ENCODE assay signal across 23 mouse cellular contexts in genomic region chr2:68317452-68317851, GRCm38 (mm10).
A peak's percentile ranks its signal among the peaks of the same experiment; 100 is the strongest.
DNase-seq lines count a peak whose midpoint lies in the region; ATAC-seq and TF ChIP-seq lines count a peak whose summit lies in the region.
"Had no signal": no experiment of that assay in that cellular context is flagged by ENCODE, and none has a peak within 500 bp of the region (broad histone marks: within the 10 kb centered on the region; RNA-seq: fewer than 3 reads in every experiment).

No protein-coding gene starts in this region.

- intact Hi-C loops in heart, postnatal 25 days (cut with DNase I), result no loop called here

- WGBS in embryonic facial prominence, embryonic 14.5 days, result 21% methylated on average over 2 of the region's 2 CpGs
- WGBS in embryonic facial prominence, embryonic 10.5 days, result 82% methylated on average over 2 of the region's 2 CpGs
- WGBS in kidney, embryonic 14.5 days, result 43% methylated on average over 2 of the region's 2 CpGs
- WGBS in stomach, postnatal 0 days, result 62% methylated on average over 2 of the region's 2 CpGs

- H3K27me3 ChIP-seq in embryonic facial prominence, embryonic 14.5 days (replicated peaks; ENCODE audit: control insufficient read depth, insufficient read depth, low read length), result no peaks in the 10 kb centered on the region
- H3K27me3 ChIP-seq in embryonic facial prominence, embryonic 10.5 days (replicated peaks; ENCODE audit: low read depth, poor library complexity, severe bottlenecking), result no peaks in the 10 kb centered on the region
- no peaks in the 10 kb centered on the region for H3K27me3 ChIP-seq in kidney, embryonic 14.5 days (ENCODE audit: control insufficient read depth, insufficient read depth, low read length)
- H3K27me3 ChIP-seq in stomach, postnatal 0 days (ENCODE audit: control insufficient read depth, insufficient read depth, low read length), result no peaks in the 10 kb centered on the region
- H3K27me3 ChIP-seq: CH12.LX; embryonic facial prominence, embryonic 12.5 days; lung, embryonic 15.5 days; neural tube, embryonic 13.5 days had no signal

- H3K4me2 ChIP-seq in embryonic facial prominence, embryonic 14.5 days (ENCODE audit: low read depth, low read length), result no peak overlapping the region
- H3K4me2 ChIP-seq in kidney, embryonic 14.5 days (replicated peaks; ENCODE audit: low read depth, low read length), result no peak overlapping the region
- H3K4me2 ChIP-seq in stomach, postnatal 0 days (replicated peaks; ENCODE audit: low read depth), result no peak overlapping the region
- H3K4me2 ChIP-seq: embryonic facial prominence, embryonic 12.5 days; liver, embryonic 11.5 days; lung, embryonic 15.5 days; neural tube, embryonic 13.5 days had no signal

- ATAC-seq in embryonic facial prominence, embryonic 14.5 days (ENCODE audit: low read depth), result no peak
- no peak for ATAC-seq in kidney, embryonic 14.5 days (ENCODE audit: low FRiP score, low TSS enrichment)
- ATAC-seq in frontal cortex, adult (ENCODE audit: low TSS enrichment), result no peak
- no peak for ATAC-seq in stomach, postnatal 0 days (ENCODE audit: low FRiP score, low TSS enrichment)
- ATAC-seq: hindbrain, postnatal 0 days had no signal

- no peaks in the 10 kb centered on the region for H3K9me3 ChIP-seq in embryonic facial prominence, embryonic 14.5 days (ENCODE audit: control insufficient read depth, low read length)
- no peaks in the 10 kb centered on the region for H3K9me3 ChIP-seq in embryonic facial prominence, embryonic 10.5 days
- H3K9me3 ChIP-seq in kidney, embryonic 14.5 days (ENCODE audit: control insufficient read depth, low read length), result no peaks in the 10 kb centered on the region
- no peaks in the 10 kb centered on the region for H3K9me3 ChIP-seq in stomach, postnatal 0 days (ENCODE audit: control insufficient read depth, low read length)
- H3K9me3 ChIP-seq: embryonic facial prominence, embryonic 12.5 days; limb, embryonic 10.5 days; lung, embryonic 15.5 days; midbrain, embryonic 10.5 days; neural tube, embryonic 13.5 days had no signal

- peak; percentile 18 for DNase-seq in embryonic facial prominence, embryonic 14.5 days (ENCODE audit: low spot score)
- no peak for DNase-seq in embryonic facial prominence, embryonic 10.5 days (ENCODE audit: low spot score)
- DNase-seq in kidney, postnatal 14 days, result peak; percentile 55
- peak; percentile 48 for DNase-seq in Muller cell, postnatal 12 days (ENCODE audit: inconsistent ontology term)
- peak; percentile 19 for DNase-seq in heart, postnatal 25 days (ENCODE audit: low spot score)
- DNase-seq in stomach, postnatal 0 days (ENCODE audit: low spot score), result no peak
- DNase-seq: adrenal gland, adult 8-10 months; cerebellum, adult 11-12 months; cerebellum, postnatal 36 days; gastrocnemius, postnatal 14 days; kidney, adult 18-20 months; thymus, adult 18-20 months had no signal

- peaks cover 3% of the 10 kb centered on the region; the same call in 1 of the 2 replicates for H3K4me1 ChIP-seq in embryonic facial prominence, embryonic 14.5 days (ENCODE audit: control insufficient read depth, insufficient read depth, low read length)
- peaks cover 33% of the 10 kb centered on the region for H3K4me1 ChIP-seq in embryonic facial prominence, embryonic 10.5 days
- no peaks in the 10 kb centered on the region for H3K4me1 ChIP-seq in kidney, embryonic 14.5 days (ENCODE audit: control insufficient read depth, insufficient read depth, low read length)
- no peaks in the 10 kb centered on the region; the same call in 1 of the 2 replicates for H3K4me1 ChIP-seq in stomach, postnatal 0 days (replicated peaks; ENCODE audit: control insufficient read depth, insufficient read depth)

- H3K9ac ChIP-seq in embryonic facial prominence, embryonic 14.5 days (ENCODE audit: low read depth, low read length), result no peak overlapping the region
- H3K9ac ChIP-seq in kidney, embryonic 14.5 days (ENCODE audit: low read depth, low read length), result no peak overlapping the region
- H3K9ac ChIP-seq in stomach, postnatal 0 days (ENCODE audit: low read length), result no peak overlapping the region
- H3K9ac ChIP-seq: embryonic facial prominence, embryonic 12.5 days; lung, embryonic 15.5 days; neural tube, embryonic 13.5 days had no signal

- TF ChIP-seq EP300 in stomach, postnatal 0 days (optimal IDR thresholded peaks at IDR 0.05), result no peak

- TF ChIP-seq CTCF in stomach, postnatal 0 days (IDR thresholded peaks at IDR 0.05; ENCODE audit: low read depth), result no peak

- H3K36me3 ChIP-seq in embryonic facial prominence, embryonic 14.5 days (ENCODE audit: control insufficient read depth, insufficient read depth, low read length), result no peaks in the 10 kb centered on the region
- no peaks in the 10 kb centered on the region for H3K36me3 ChIP-seq in embryonic facial prominence, embryonic 10.5 days (replicated peaks)
- no peaks in the 10 kb centered on the region for H3K36me3 ChIP-seq in kidney, embryonic 14.5 days (ENCODE audit: control insufficient read depth, insufficient read depth, low read length)
- H3K36me3 ChIP-seq in stomach, postnatal 0 days (ENCODE audit: control insufficient read depth, insufficient read depth, low read length), result no peaks in the 10 kb centered on the region
- H3K36me3 ChIP-seq: embryonic facial prominence, embryonic 12.5 days; lung, embryonic 15.5 days; neural tube, embryonic 13.5 days had no signal

- no peak overlapping the region for H3K27ac ChIP-seq in embryonic facial prominence, embryonic 14.5 days (replicated peaks; ENCODE audit: low read depth, low read length)
- no peak overlapping the region for H3K27ac ChIP-seq in embryonic facial prominence, embryonic 10.5 days (replicated peaks)
- no peak overlapping the region for H3K27ac ChIP-seq in kidney, embryonic 14.5 days (ENCODE audit: low read depth, low read length)
- no peak overlapping the region for H3K27ac ChIP-seq in stomach, postnatal 0 days (replicated peaks)
- H3K27ac ChIP-seq: embryonic facial prominence, embryonic 12.5 days; hindbrain, postnatal 0 days; limb, embryonic 10.5 days; lung, embryonic 15.5 days; neural tube, embryonic 13.5 days had no signal

- H3K4me3 ChIP-seq in embryonic facial prominence, embryonic 14.5 days (ENCODE audit: low read depth, low read length), result no peak overlapping the region
- H3K4me3 ChIP-seq in embryonic facial prominence, embryonic 10.5 days, result no peak overlapping the region
- no peak overlapping the region for H3K4me3 ChIP-seq in kidney, embryonic 14.5 days (ENCODE audit: low read length)
- H3K4me3 ChIP-seq in stomach, postnatal 0 days (ENCODE audit: low read depth, low read length), result no peak overlapping the region
- H3K4me3 ChIP-seq: embryonic facial prominence, embryonic 12.5 days; layer of hippocampus, adult 2 months; limb, embryonic 10.5 days; lung, embryonic 15.5 days; midbrain, embryonic 10.5 days; neural tube, embryonic 13.5 days had no signal

Comparison
In these comparisons a context has a peak if more than half of its experiments do, and no peak if none do; other contexts are left out.
1. DNase-seq: peak in embryonic facial prominence, embryonic 14.5 days (single experiment), kidney, postnatal 14 days (single experiment), Muller cell, postnatal 12 days (single experiment) and heart, postnatal 25 days (single experiment); none in embryonic facial prominence, embryonic 10.5 days (single experiment) and stomach, postnatal 0 days (single experiment).